Mouse (Mus musculus) layer of hippocampus, adult 11-12 months (tissue): ENCODE measurements around the gene Bri3bp.
"Not testable (repeated sequence)": the region's sequence is repeated elsewhere in the genome, so short reads cannot be mapped to it uniquely, and the experiment has no call there.

Experiments used
- DNase-seq: peaks from one replicate; pipeline ENCODE4 v3.0.0; 2022; ENCODE audit warnings: low spot score

The Bri3bp gene

DNA sequence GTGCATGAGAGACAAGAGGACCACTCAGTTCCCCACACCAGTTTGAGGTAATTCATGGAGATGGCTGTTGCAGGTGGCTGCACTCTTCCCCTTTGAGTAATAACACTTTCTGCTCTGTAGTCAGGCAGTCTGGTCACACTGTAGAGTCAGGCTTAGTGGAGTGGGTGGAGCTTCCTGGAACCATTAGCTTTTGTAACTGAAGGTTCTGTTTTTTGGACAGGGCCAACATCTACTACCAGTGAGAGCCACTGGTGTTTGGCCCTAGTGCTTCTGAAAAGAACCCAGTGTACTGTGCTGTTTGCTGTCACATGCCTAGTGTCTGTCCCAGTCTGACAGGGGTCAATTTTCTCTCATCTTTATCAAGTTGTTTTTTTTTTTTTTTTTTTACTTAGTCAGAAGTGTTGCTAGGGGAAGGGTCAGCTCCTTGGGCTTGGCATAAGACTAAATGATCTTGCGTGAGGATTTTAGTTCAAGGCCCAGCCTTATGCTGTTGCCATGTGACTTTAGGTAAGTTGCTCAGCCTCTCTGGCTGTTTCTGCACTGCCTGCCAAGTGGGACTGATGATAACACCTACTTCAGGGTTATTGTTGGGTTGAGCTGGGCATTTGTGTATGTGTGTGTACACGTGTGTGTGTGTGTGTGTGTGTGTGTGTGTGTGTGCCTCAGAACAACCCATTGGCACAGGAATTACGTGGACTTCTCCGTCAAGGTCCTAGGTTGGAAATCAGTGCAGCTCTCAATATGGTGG, 43.8 kb downstream of the Bri3bp start:
- no peak for DNase-seq

DNA sequence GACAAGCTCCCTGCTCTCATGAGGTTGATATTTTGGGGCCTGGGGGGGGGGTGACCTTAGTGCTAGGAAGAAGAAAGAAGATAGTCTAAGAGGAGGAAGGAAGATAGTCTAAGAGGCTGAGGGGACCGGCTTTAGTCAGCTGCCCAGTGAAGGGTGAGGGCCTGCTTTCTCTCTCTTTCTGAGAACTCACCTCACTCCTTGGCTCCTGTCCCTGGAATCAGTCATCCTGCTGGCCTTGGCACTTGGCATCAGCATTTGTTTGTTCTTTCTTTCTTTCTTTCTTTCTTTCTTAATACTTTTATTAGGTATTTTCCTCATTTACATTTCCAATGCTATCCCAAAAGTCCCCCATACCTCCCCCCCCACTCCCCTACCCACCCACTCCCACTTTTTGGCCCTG, 44.7 kb downstream of the Bri3bp start:
- no peak for DNase-seq

DNA sequence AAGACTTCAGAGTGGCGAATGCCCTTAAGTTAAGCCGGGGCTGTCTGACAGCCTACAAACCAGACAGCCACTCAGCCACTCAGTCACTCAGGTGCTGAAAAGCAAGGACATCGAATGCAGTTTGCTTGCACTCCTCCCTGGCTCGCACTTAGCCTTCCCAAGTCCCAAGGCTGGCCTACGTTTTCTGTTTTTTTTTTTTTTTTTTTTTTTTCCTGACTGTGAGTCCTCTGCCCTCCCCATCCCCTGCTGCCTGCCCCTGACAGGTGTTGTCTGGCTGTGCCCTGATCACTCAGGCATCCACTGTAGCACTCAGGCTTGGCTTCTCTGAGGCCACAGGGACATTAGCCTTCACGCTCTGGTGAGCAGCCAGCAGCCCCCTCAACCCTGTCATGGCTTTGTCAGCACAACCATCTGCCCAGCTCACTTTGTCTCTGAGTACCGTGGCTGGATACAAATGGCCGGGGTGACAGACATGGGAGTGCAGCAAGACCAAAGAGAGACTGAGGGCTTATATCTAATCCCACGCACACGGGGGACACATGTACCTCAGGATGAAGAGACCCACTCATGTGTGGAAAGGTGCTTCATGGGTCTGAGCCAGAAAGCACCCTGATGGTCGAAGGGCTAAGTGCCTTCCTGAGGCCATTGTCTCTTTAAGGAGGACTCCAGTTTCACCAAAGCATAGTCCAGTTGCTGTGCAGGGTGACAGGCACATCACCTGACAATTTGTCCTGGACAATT, 46.2 kb downstream of the Bri3bp start:
- no peak for DNase-seq

DNA sequence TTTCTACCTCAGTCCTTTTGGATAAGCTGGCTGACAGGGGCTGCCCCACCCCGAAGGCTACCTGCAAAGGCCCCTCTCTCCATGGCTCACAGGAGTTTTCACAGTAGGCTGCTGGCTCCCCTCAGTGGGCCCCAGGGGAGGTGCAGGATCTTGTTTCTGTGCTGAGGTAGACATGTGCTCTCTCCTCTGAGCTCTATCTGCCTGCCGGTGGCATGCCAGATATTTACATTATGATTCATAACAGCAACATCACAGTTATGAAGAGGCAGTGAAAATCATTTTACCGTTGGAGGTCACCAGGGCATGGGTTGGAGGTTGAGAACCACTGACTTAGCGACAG, 46.7 kb downstream of the Bri3bp start:
- no peak for DNase-seq

- DNase-seq, result not testable (repeated sequence)
Observed at GRCm38 (mm10) chr5:125488953-125489352, 47.6 kb downstream of the Bri3bp start.

GRCm38 (mm10) chr5:125491107-125491506, 49.7 kb downstream of the Bri3bp start:
- DNase-seq, result no peak

GRCm38 (mm10) chr5:125492379-125493092, 51.2 kb downstream of the Bri3bp start:
- no peak for DNase-seq

DNA sequence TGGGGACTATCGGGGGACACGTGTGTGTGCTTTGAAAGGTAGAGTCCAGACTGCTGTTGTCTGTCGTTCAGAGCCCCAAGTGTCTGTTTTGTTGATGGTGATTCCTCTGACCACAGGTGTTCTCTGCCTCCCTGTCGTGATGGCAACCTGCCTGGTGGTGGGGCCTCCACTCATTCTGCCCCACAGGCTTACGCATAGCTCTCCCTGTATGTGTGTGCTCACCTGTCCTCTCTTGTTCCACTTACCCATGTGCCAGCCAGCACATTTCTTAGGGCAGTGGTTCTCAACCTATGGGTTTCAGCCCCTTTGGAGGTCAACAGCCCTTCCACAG, 51.7 kb downstream of the Bri3bp start:
- DNase-seq, result no peak

- DNase-seq, result no peak
Observed at GRCm38 (mm10) chr5:125495655-125496054, 54.3 kb downstream of the Bri3bp start.

- DNase-seq, result peak; percentile 83
Observed at GRCm38 (mm10) chr5:125497821-125498600, 56.6 kb downstream of the Bri3bp start.

DNA sequence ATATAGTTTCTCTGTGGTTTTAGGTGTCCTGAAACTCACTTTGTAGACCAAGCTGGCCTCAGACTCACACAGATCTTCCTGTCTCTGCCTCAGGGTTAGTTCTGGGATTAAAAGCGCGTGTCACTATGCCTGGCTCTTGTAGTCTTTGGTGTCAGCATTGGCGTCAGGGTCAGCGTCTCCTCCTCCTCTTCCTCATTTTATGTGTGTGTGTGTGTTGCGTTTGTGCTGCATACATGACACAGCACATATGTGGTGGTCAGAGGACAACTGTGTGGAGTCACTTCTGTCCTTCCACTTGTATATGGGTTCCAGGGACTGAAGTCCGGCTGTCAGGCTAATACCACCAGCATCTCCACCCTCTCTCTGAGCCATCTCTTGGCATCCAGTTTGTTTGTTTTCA, 60.1 kb downstream of the Bri3bp start:
- DNase-seq, result no peak

GRCm38 (mm10) chr5:125502186-125502585, 60.8 kb downstream of the Bri3bp start:
- DNase-seq, result no peak

GRCm38 (mm10) chr5:125503628-125504027, 62.3 kb downstream of the Bri3bp start:
- DNase-seq, result no peak

DNA sequence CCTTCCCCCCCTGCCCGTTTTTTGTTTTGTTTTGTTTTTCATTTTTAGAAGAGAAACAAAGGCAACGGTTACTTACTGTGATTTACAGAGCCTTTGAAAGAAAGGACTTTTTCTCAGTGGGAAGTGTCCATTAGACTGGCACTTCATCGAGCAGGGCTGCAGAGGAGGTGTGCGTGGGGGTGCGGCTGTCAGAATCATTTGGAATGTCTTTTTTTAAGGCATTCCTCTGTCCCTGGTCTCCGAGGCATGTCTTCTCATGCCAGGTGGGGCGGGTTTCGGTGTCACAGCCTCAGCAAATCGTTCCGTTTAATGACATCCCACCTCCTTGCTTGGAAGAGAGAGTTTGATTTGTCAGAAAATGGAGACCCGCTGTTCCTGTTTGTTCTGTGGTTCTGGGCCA, 63.3 kb downstream of the Bri3bp start:
- DNase-seq, result no peak

- no peak for DNase-seq
Observed at GRCm38 (mm10) chr5:125505968-125506367, 64.6 kb downstream of the Bri3bp start.

GRCm38 (mm10) chr5:125507582-125507981, 66.2 kb downstream of the Bri3bp start:
- no peak for DNase-seq

DNA sequence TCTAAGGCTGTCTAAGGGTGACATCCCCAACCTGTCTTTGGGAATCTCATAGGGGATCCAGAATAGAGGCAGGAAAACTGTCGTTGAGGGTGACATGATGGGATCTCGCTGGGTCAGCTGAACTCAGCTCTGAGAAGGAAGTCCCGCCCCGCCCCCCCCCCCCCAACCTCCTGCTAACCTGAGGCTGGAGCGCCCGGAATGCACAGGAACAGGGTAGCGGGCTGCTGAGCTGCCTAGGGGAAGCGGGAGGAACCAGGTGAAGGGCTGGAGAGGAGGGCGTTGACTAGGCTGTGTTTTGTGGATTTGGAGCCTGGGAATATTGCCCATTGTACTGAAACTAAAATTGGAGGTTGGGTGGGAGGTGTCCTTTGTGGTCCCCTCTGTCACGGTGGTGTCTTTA, 66.6 kb downstream of the Bri3bp start:
- no peak for DNase-seq

DNA sequence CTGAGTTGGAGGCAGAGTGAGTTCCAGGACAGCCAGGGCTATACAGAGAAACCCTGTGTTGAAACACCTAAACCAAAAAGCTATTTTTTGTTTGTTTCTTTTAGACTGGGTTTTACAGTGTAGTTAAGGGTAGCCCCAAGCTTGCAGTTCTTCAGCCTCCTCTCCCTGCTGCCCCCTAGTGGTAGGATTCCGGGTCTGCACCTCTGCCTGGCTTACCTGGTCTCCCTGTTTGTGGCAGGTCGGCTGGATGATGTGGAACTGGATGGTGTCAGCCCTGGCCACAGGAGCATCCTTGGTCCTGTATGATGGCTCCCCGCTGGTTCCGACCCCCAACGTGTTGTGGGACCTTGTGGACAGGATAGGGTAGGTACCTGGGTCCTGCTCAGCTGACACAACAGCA, 68.2 kb downstream of the Bri3bp start:
- no peak for DNase-seq
